Mouse (Mus musculus): ENCODE measurements at regions not wholly inside any gene's neighbourhood (a gene's known extent, or its start where the extent isn't known, plus 50 kb on each side); places are given as distances from the start of the nearest gene placed in this dataset.

DNA sequence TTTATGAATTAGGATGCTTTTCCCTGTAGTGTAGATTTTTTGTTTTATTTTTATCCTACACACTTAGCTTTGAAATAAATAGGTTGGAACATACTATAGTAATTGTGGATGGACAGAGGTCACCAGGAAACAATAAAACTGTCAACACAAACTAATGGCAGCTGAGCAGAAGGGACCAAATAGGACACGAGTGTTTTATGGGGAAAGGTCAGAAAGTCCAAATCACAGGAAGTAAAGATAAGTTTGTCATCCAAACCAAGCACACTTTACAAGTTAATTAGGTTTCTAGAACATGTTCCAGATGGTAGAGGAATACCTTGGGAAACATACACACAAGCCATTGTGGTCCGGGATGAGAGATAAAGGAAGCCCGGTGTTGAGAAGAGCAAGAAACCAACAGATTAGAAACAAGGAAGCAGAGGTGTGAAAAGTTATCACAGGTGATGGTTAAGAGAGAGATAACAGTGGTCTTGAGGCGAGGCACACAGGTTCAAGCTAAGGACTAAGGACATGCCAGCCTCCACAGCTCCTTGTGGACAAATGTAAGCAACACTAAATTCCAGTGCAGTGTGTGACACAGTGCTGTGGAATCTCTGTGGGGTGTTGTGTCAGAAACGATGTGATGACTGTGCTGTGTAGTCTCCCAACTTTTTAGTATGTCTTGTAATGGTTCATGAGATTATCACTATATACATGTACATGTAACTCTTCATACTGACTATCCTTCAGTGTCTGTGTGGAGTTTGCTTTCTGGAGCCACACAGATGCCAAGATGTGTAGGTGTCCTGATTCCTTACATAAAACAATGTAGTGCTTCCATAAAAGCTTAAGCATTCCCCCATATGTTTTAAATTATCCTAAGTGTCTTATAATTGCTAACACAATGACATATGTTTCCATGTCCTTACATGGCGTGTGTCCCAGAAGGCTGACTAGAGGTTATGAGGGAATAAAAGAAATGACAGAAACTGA is 264.5 kb downstream of the Tle4 start:
- H3K36me3 ChIP-seq (replicated peaks; ENCODE audit: control insufficient read depth, insufficient read depth, low read length): no peaks in the 10 kb centered on the region
- no peak for ATAC-seq (ENCODE audit: insufficient read depth, low read depth)

GRCm38 (mm10) chr19:14337025-14337424 is 260.8 kb downstream of the Tle4 start:
- Histone ChIP-seq H3K36me3 (replicated peaks; ENCODE audit: control insufficient read depth, insufficient read depth, low read length) (no peaks in the 10 kb centered on the region), H3K4me2 (ENCODE audit: low read depth, low read length) (no peak overlapping the region), H3K27ac (ENCODE audit: low read depth) (no peak overlapping the region), H3K4me3 (ENCODE audit: low read depth, low read length) (no peak overlapping the region), H3K9me3 (replicated peaks; ENCODE audit: control insufficient read depth, low read length) (no peaks in the 10 kb centered on the region), H3K9ac (replicated peaks; ENCODE audit: low read depth, low read length) (no peak overlapping the region), H3K27me3 (ENCODE audit: control insufficient read depth, insufficient read depth, low read length) (no peaks in the 10 kb centered on the region), H3K4me1 (ENCODE audit: control insufficient read depth, insufficient read depth) (no peaks in the 10 kb centered on the region)
- DNase-seq (ENCODE audit: low spot score) (no peak), ATAC-seq (ENCODE audit: insufficient read depth, low read depth) (no peak)
- no peak for TF ChIP-seq CTCF (IDR thresholded peaks at IDR 0.05; ENCODE audit: low read depth)
- TF ChIP-seq EP300 (IDR thresholded peaks at IDR 0.05; ENCODE audit: low read depth): no peak
- WGBS: 52% methylated on average over 5 of the region's 5 CpGs

More for the DNA sequence above, 264.5 kb downstream of the Tle4 start:
- H3K4me3 ChIP-seq (ENCODE audit: low read depth, low read length): no peak overlapping the region
- 0 out of 2 replicates have a peak, but pooled peaks cover 3% of the 10 kb centered on the region for H3K27me3 ChIP-seq (ENCODE audit: control insufficient read depth, insufficient read depth, low read length)
- no peak overlapping the region for H3K27ac ChIP-seq (ENCODE audit: low read depth)
- H3K4me1 ChIP-seq (ENCODE audit: control insufficient read depth, insufficient read depth): no peaks in the 10 kb centered on the region
- no peak for DNase-seq (ENCODE audit: low spot score)
- H3K9ac ChIP-seq (replicated peaks; ENCODE audit: low read depth, low read length): no peak overlapping the region
- H3K9me3 ChIP-seq (replicated peaks; ENCODE audit: control insufficient read depth, low read length): no peaks in the 10 kb centered on the region
- TF ChIP-seq CTCF (IDR thresholded peaks at IDR 0.05; ENCODE audit: low read depth) (no peak), EP300 (IDR thresholded peaks at IDR 0.05; ENCODE audit: low read depth) (no peak)
- WGBS: 40% methylated on average over 6 of the region's 6 CpGs
- no peak overlapping the region for H3K4me2 ChIP-seq (ENCODE audit: low read depth, low read length)

GRCm38 (mm10) chr19:14340759-14341158 is 257.1 kb downstream of the Tle4 start:
- Histone ChIP-seq H3K27me3 (ENCODE audit: control insufficient read depth, insufficient read depth, low read length) (peaks cover 6% of the 10 kb centered on the region; the same call in 1 of the 2 replicates), H3K9ac (replicated peaks; ENCODE audit: low read depth, low read length) (no peak overlapping the region), H3K9me3 (replicated peaks; ENCODE audit: control insufficient read depth, low read length) (no peaks in the 10 kb centered on the region), H3K36me3 (replicated peaks; ENCODE audit: control insufficient read depth, insufficient read depth, low read length) (no peaks in the 10 kb centered on the region), H3K4me1 (ENCODE audit: control insufficient read depth, insufficient read depth) (no peaks in the 10 kb centered on the region), H3K27ac (ENCODE audit: low read depth) (no peak overlapping the region), H3K4me3 (ENCODE audit: low read depth, low read length) (no peak overlapping the region), H3K4me2 (ENCODE audit: low read depth, low read length) (no peak overlapping the region)
- no peak for DNase-seq (ENCODE audit: low spot score)
- WGBS: 33% methylated on average over 2 of the region's 2 CpGs
- ATAC-seq (ENCODE audit: insufficient read depth, low read depth): no peak
- no peak for TF ChIP-seq CTCF (IDR thresholded peaks at IDR 0.05; ENCODE audit: low read depth)
- no peak for TF ChIP-seq EP300 (IDR thresholded peaks at IDR 0.05; ENCODE audit: low read depth)

DNA sequence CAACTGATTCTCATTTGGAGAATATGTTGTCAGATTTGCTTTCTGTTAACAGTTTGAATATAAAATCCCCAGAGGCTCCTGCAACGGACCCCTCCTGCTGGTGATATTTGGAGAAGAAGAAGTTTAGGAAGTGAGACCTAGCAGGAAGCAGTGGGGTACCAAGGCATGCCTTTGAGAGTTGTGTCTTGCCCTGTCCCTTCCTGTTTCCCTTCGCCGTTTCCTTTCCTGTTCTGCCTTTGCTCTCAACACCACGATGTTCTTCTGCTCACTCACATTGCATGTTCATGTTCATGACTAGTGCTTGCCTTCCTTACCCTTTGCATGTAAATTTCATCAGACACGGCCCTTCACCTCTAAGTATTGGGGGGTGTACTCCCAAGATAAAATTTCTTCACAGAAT is 254.0 kb downstream of the Tle4 start:
- WGBS: 68% methylated on average over 5 of the region's 5 CpGs
- no peaks in the 10 kb centered on the region for H3K36me3 ChIP-seq (replicated peaks; ENCODE audit: control insufficient read depth, insufficient read depth, low read length)
- peaks cover 7% of the 10 kb centered on the region; the same call in 1 of the 2 replicates for H3K27me3 ChIP-seq (ENCODE audit: control insufficient read depth, insufficient read depth, low read length)
- no peaks in the 10 kb centered on the region for H3K4me1 ChIP-seq (ENCODE audit: control insufficient read depth, insufficient read depth)
- H3K9me3 ChIP-seq (replicated peaks; ENCODE audit: control insufficient read depth, low read length): no peaks in the 10 kb centered on the region
- DNase-seq (ENCODE audit: low spot score) (no peak), ATAC-seq (ENCODE audit: insufficient read depth, low read depth) (no peak)
- H3K4me2 ChIP-seq (ENCODE audit: low read depth, low read length): no peak overlapping the region
- no peak for TF ChIP-seq EP300 (IDR thresholded peaks at IDR 0.05; ENCODE audit: low read depth)
- TF ChIP-seq CTCF (IDR thresholded peaks at IDR 0.05; ENCODE audit: low read depth): no peak
- H3K4me3 ChIP-seq (ENCODE audit: low read depth, low read length): no peak overlapping the region
- H3K9ac ChIP-seq (replicated peaks; ENCODE audit: low read depth, low read length): no peak overlapping the region
- H3K27ac ChIP-seq (ENCODE audit: low read depth): no peak overlapping the region

- Histone ChIP-seq H3K4me2 (ENCODE audit: low read depth, low read length) (no peak overlapping the region), H3K36me3 (replicated peaks; ENCODE audit: control insufficient read depth, insufficient read depth, low read length) (no peaks in the 10 kb centered on the region), H3K27me3 (ENCODE audit: control insufficient read depth, insufficient read depth, low read length) (peaks cover 12% of the 10 kb centered on the region; the same call in 1 of the 2 replicates), H3K27ac (ENCODE audit: low read depth) (no peak overlapping the region), H3K4me3 (ENCODE audit: low read depth, low read length) (no peak overlapping the region), H3K4me1 (ENCODE audit: control insufficient read depth, insufficient read depth) (no peaks in the 10 kb centered on the region), H3K9me3 (replicated peaks; ENCODE audit: control insufficient read depth, low read length) (no peaks in the 10 kb centered on the region), H3K9ac (replicated peaks; ENCODE audit: low read depth, low read length) (no peak overlapping the region)
- WGBS: 77% methylated on average over 3 of the region's 3 CpGs
- TF ChIP-seq EP300 (IDR thresholded peaks at IDR 0.05; ENCODE audit: low read depth): no peak
- ATAC-seq (ENCODE audit: insufficient read depth, low read depth) (no peak), DNase-seq (ENCODE audit: low spot score) (no peak)
Observed at GRCm38 (mm10) chr19:14344467-14344866, 253.4 kb downstream of the Tle4 start.

Measured in heart, postnatal 0 days (tissue).